Mouse (Mus musculus): ENCODE measurements around the gene Aox1.

The Aox1 gene

DNA sequence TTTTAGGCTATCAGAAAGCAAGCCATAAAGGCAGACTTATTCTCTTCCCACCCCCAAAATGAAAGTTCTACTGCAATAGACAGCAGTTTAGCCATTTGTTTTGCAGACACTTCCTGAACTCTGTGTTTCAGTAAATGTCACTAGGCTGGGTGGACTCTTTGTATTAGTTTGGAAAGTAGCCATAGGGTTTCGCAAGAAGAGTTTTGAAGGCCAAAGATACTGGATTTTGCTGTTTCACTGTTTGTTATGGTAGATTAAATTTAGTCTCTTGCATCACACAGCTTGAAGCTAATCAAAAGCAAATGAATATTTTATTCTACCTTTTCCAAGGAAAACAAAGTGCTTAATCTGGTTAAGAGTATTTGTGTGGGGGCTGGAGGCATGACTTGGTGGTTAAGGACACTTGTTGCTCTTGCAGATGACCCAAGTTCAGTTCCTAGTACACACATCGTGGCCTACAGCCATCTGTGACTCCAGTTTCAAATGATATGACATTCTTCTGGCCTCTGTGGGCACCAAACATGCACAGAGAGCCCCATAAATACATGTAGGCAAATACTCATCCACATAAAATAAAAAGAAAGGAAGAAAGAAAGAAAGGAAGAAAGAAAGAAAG, 71.9 kb downstream of the Aox1 start:
- no peaks in the 10 kb centered on the region for H3K36me3 ChIP-seq (ENCODE audit: insufficient read depth, low read length)
- H3K4me1 ChIP-seq (replicated peaks; ENCODE audit: low read depth, low read length), result no peaks in the 10 kb centered on the region
- no peaks in the 10 kb centered on the region for H3K9me3 ChIP-seq (ENCODE audit: low read length)
- no peak overlapping the region for H3K4me3 ChIP-seq (replicated peaks; ENCODE audit: low read length)
- H3K27me3 ChIP-seq (ENCODE audit: insufficient read depth, low read length), result no peaks in the 10 kb centered on the region
- TF ChIP-seq CTCF (conservative IDR thresholded peaks at IDR 0.05; ENCODE audit: low read length) (no peak), POU5F1 (IDR thresholded peaks at IDR 0.05; ENCODE audit: borderline replicate concordance, low read length) (no peak), NANOG (IDR thresholded peaks at IDR 0.05; ENCODE audit: borderline replicate concordance, low read length) (no peak)

- no peak for TF ChIP-seq POU5F1 (IDR thresholded peaks at IDR 0.05; ENCODE audit: borderline replicate concordance, low read length)
- TF ChIP-seq NANOG (IDR thresholded peaks at IDR 0.05; ENCODE audit: borderline replicate concordance, low read length), result no peak
- no peak for TF ChIP-seq CTCF (conservative IDR thresholded peaks at IDR 0.05; ENCODE audit: low read length)
- no peaks in the 10 kb centered on the region for H3K4me1 ChIP-seq (replicated peaks; ENCODE audit: low read depth, low read length)
- H3K9me3 ChIP-seq (ENCODE audit: low read length), result no peaks in the 10 kb centered on the region
- no peak overlapping the region for H3K4me3 ChIP-seq (replicated peaks; ENCODE audit: low read length)
- no peaks in the 10 kb centered on the region for H3K36me3 ChIP-seq (ENCODE audit: insufficient read depth, low read length)
- H3K27me3 ChIP-seq (ENCODE audit: insufficient read depth, low read length), result no peaks in the 10 kb centered on the region
Measured at GRCm38 (mm10) chr1:58102494-58102893, 72.8 kb downstream of the Aox1 start.

GRCm38 (mm10) chr1:58105685-58106084, 76.0 kb downstream of the Aox1 start:
- Histone ChIP-seq H3K36me3 (ENCODE audit: insufficient read depth, low read length) (no peaks in the 10 kb centered on the region), H3K27me3 (ENCODE audit: insufficient read depth, low read length) (no peaks in the 10 kb centered on the region), H3K9me3 (ENCODE audit: low read length) (peaks cover 16% of the 10 kb centered on the region), H3K4me3 (replicated peaks; ENCODE audit: low read length) (no peak overlapping the region), H3K4me1 (replicated peaks; ENCODE audit: low read depth, low read length) (no peaks in the 10 kb centered on the region)
- TF ChIP-seq POU5F1 (IDR thresholded peaks at IDR 0.05; ENCODE audit: borderline replicate concordance, low read length) (no peak), CTCF (conservative IDR thresholded peaks at IDR 0.05; ENCODE audit: low read length) (no peak), NANOG (IDR thresholded peaks at IDR 0.05; ENCODE audit: borderline replicate concordance, low read length) (no peak)

DNA sequence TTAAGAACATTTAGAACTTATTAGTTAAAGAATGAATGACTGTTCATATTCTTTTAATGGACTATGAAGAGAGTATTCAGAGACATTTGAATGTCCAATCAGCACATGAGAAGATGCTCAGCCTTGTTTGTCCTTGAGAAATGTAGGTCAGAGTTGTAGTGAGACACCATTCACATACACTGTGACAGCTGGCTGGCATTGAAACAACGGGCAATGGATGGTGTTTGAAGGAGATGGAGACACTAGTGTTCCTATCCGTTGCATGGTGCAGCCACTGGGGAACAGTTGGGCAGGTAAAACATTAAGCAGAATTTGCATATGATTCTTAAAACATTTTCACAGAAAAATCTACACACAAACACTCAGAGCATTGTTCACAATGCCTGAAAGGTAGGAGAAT, 77.3 kb downstream of the Aox1 start:
- TF ChIP-seq NANOG (IDR thresholded peaks at IDR 0.05; ENCODE audit: borderline replicate concordance, low read length) (no peak), POU5F1 (IDR thresholded peaks at IDR 0.05; ENCODE audit: borderline replicate concordance, low read length) (no peak), CTCF (conservative IDR thresholded peaks at IDR 0.05; ENCODE audit: low read length) (no peak)
- Histone ChIP-seq H3K27me3 (ENCODE audit: insufficient read depth, low read length) (no peaks in the 10 kb centered on the region), H3K9me3 (ENCODE audit: low read length) (peaks cover 23% of the 10 kb centered on the region), H3K4me1 (replicated peaks; ENCODE audit: low read depth, low read length) (no peaks in the 10 kb centered on the region), H3K36me3 (ENCODE audit: insufficient read depth, low read length) (no peaks in the 10 kb centered on the region), H3K4me3 (replicated peaks; ENCODE audit: low read length) (no peak overlapping the region)

DNA sequence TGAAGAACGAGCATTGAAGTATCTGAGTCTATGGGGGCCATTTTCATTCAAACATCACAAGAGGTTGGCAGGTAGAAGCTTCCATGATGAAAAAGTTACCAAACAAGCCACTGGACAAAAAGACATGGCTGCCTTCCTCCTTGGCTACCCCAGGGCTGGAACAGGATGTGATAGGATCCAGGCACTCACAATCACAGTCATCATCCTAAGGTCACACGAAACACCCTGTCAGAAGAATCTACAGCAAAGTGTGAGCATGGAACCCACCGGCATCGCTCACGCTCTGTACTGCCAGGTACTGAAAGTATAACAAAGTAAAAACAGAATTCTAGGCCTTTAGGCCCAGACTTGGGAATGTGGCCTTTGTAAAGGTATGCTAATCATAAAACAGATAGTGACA, 80.5 kb downstream of the Aox1 start:
- no peak overlapping the region for H3K4me3 ChIP-seq (replicated peaks; ENCODE audit: low read length)
- H3K27me3 ChIP-seq (ENCODE audit: insufficient read depth, low read length), result no peaks in the 10 kb centered on the region
- no peaks in the 10 kb centered on the region; the same call in 1 of the 2 replicates for H3K4me1 ChIP-seq (replicated peaks; ENCODE audit: low read depth, low read length)
- H3K9me3 ChIP-seq (ENCODE audit: low read length), result peaks cover 23% of the 10 kb centered on the region
- H3K36me3 ChIP-seq (ENCODE audit: insufficient read depth, low read length), result no peaks in the 10 kb centered on the region
- TF ChIP-seq NANOG (IDR thresholded peaks at IDR 0.05; ENCODE audit: borderline replicate concordance, low read length) (no peak), CTCF (conservative IDR thresholded peaks at IDR 0.05; ENCODE audit: low read length) (no peak)

- peaks cover 23% of the 10 kb centered on the region for H3K9me3 ChIP-seq (ENCODE audit: low read length)
- TF ChIP-seq CTCF (conservative IDR thresholded peaks at IDR 0.05; ENCODE audit: low read length) (no peak), NANOG (IDR thresholded peaks at IDR 0.05; ENCODE audit: borderline replicate concordance, low read length) (no peak), POU5F1 (IDR thresholded peaks at IDR 0.05; ENCODE audit: borderline replicate concordance, low read length) (no peak)
- no peaks in the 10 kb centered on the region for H3K27me3 ChIP-seq (ENCODE audit: insufficient read depth, low read length)
- no peaks in the 10 kb centered on the region; the same call in 1 of the 2 replicates for H3K4me1 ChIP-seq (replicated peaks; ENCODE audit: low read depth, low read length)
- H3K36me3 ChIP-seq (ENCODE audit: insufficient read depth, low read length), result no peaks in the 10 kb centered on the region
- H3K4me3 ChIP-seq (replicated peaks; ENCODE audit: low read length), result no peak overlapping the region
Measured at GRCm38 (mm10) chr1:58111315-58111714, 81.6 kb downstream of the Aox1 start.

- peaks cover 23% of the 10 kb centered on the region for H3K9me3 ChIP-seq (ENCODE audit: low read length)
- no peaks in the 10 kb centered on the region for H3K36me3 ChIP-seq (ENCODE audit: insufficient read depth, low read length)
- H3K27me3 ChIP-seq (ENCODE audit: insufficient read depth, low read length), result no peaks in the 10 kb centered on the region
- H3K4me3 ChIP-seq (replicated peaks; ENCODE audit: low read length), result no peak within 1 kb of the TSS
- H3K4me1 ChIP-seq (replicated peaks; ENCODE audit: low read depth, low read length), result no peaks in the 10 kb centered on the region; the same call in 1 of the 2 replicates
- no peak for TF ChIP-seq POU5F1 (IDR thresholded peaks at IDR 0.05; ENCODE audit: borderline replicate concordance, low read length)
- TF ChIP-seq NANOG (IDR thresholded peaks at IDR 0.05; ENCODE audit: borderline replicate concordance, low read length), result no peak
- TF ChIP-seq CTCF (conservative IDR thresholded peaks at IDR 0.05; ENCODE audit: low read length), result peak; percentile 70
Measured at GRCm38 (mm10) chr1:58112880-58113279, 83.1 kb downstream of the Aox1 start, which contains the start of gene Aox3. Gene Aox3, plus strand, starts transcription at chr1:58113130.

DNA sequence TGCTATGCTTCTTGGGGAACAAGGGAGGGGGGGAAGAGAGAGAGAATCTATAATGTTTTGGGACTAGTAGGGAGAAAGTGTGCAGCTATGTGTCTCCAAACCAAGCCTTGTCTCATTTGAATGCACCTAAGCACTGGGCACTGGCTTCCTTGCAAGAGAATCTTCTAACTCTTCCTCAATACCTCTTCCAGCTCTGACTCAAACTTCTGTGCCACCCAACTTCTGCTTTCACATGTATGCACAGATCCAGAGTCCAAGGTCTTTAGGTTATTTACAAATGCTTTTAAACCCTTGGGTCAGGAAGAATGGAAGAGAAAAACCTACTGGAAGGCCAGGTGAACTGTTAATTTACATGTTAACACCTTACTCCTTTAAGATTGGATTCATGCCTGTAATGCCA, 83.7 kb downstream of the Aox1 start:
- TF ChIP-seq NANOG (IDR thresholded peaks at IDR 0.05; ENCODE audit: borderline replicate concordance, low read length), result no peak
- no peak for TF ChIP-seq POU5F1 (IDR thresholded peaks at IDR 0.05; ENCODE audit: borderline replicate concordance, low read length)
- TF ChIP-seq CTCF (conservative IDR thresholded peaks at IDR 0.05; ENCODE audit: low read length), result no peak
- no peaks in the 10 kb centered on the region; the same call in 1 of the 2 replicates for H3K4me1 ChIP-seq (replicated peaks; ENCODE audit: low read depth, low read length)
- H3K4me3 ChIP-seq (replicated peaks; ENCODE audit: low read length), result no peak overlapping the region
- H3K27me3 ChIP-seq (ENCODE audit: insufficient read depth, low read length), result no peaks in the 10 kb centered on the region
- H3K36me3 ChIP-seq (ENCODE audit: insufficient read depth, low read length), result no peaks in the 10 kb centered on the region
- peaks cover 23% of the 10 kb centered on the region for H3K9me3 ChIP-seq (ENCODE audit: low read length)
